Mouse (Mus musculus) inflammation-experienced regulatory T-cells, adult 6 months (primary cell): Measurements from ENCODE around the gene Cerk. TPM values are rescaled to one million over a fixed set of nuclear protein-coding genes. Genes with fewer than 3 reads are reported as not detected.
A peak's percentile ranks its signal among the peaks of the same experiment; 100 is the strongest.

Experiments
- ATAC-seq: one replicate; pipeline ENCODE4 v1.8.0; 2017
- polyA plus RNA-seq, 3 experiments: library from polyadenylated mRNA; unstranded; fragments of 100-300 nt; shearing (Covaris generic); gene quantifications; one replicate each; pipeline ENCODE4 v1.2.1; 2017

Gene Cerk
- polyA plus RNA-seq, 3 experiments from 2014 or later = 2.3 to 6.6 (median 5.9) TPM

DNA sequence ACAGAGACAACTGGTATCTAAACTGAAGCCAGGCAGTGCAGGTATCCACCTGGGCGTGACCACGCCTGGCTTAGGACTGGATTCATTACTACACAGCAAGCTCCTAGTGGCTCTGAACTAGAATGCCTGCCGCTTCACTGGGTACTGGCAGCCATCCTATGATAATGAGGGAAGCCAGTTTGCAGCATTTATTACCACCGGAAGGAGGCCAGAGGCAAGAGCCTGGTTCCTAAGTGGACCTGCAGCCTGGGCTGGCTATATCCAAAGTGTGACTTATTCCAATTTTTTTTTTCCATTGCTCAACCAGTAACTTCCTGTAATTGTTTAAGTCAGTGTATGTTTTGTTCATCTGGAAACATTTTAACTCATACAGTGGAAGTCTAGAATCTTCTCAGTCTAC, 20.4 kb upstream of the Cerk start:
- no peak for ATAC-seq

DNA sequence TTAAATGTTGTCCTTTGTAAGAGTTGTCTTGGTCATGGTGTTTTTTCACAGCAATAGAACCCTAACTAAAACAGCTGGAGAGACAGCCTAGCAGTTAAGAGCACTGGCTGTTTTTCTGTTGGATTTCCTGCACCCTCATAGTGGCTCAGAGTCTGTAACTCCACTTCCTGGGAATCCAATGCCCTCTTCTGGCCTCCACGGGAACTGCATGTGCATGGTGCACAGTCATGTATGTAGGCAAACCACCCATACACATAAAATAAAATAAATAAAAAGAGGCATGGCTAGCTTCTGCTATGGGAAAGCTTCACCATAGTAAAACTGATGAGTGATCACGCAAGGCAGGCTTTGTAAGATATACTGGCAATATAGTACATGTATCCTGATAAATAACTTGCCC, 19.4 kb upstream of the Cerk start:
- peak; percentile 53 for ATAC-seq

DNA sequence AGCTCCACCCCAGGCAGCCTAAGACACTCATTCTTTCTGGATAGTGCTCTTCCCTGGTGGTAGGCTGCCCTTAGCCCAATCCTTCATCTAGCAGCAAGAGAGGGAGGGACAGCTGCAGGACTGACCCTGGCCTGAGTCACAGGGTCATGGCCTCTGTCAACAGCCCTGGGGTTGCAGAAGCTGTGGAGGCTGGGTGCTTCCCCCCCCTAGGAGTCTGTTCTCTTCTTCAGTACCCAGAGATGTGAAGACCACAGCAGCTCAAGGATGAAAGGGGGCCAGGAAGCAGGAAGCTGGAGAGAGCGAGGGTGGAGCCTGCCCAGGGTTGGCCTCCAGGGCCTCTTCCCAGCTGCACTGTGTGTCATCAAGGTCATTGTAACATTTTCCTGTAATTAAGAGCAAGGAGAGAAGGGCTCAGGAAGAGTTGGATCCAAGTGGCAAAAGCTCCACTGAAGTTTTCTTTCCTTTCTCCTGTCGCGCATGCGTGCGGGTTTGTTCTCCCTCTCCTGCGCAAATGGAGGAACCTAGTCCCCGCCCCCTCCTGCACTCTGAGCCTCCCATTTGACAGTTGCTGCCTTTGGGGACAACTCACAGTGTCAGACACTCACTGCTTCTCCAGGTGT, 18.1 kb upstream of the Cerk start:
- peak; percentile 49 for ATAC-seq

DNA sequence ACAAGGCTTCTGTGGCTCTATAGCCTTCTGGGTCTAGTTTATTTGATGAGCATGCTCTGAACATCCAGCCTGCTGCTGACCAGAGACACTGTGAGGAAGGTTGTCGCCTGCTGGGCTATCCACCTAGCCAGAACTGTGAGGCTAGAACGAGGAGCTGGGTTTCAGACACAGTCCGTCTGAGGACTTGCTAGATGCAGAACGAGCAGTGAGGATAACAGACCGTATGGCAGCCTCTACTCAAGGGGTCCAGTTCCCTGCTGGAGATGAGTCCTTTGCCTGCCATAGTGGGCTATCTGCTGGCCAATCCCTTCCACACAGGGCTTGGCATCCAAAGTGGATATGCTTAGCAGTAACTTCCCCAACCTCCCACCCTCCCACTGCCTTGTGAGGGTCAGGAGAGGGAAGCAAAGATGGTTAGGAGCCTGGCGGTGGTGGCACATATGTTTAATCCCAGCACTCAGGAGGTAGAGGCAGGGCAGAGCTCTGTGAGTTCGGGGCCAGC, 17.4 kb upstream of the Cerk start:
- no peak for ATAC-seq

DNA sequence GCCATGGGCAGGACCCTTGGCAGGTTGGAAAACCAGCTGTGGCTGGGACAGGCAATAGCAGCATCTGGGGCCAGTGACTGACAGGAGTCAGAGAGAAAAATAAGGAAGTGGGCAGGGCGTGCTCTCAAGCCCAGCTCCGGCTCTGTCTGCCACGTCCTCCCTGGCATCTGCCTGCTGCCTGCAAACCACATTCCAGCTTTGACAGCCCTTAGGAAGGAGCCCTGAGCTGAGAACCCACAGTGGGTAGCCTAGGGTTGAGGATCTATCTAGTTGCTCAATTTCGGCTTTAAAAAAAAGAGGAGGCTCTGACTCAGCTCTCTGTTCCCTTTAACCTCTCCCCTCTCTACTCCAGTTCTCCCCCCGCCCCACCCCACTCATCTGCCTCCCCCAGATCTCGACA, 16.7 kb upstream of the Cerk start:
- ATAC-seq = no peak

DNA sequence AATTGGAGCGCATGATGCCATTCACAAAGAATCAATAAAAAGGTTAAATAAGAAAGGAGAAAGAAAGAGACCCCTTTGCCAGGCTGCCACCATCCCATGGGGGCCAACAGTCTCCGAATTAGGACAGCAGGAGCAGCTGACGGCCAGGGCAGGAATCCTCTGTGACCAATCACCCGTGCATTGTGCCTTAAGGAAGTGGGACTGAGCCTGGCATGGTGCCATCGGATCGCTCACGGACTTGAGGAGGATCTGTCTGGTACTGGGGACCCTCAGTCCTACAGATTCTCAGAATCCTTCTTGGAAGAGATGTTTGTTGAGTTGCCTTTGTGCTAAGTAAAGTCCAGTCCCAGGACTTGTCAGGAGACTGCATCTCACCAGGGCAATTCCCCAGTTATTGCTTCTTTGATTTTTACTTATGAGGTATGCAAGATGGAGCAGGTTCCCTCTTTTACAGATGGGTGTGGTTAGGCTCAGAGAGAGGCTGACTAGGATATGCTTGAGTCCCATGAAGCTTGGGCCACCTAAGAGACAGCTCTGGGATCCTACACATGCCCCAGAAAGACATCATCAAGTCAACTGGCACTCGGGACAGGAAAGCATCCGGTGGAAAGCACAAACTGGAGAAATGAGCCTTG, 15.9 kb upstream of the Cerk start:
- ATAC-seq = no peak

DNA sequence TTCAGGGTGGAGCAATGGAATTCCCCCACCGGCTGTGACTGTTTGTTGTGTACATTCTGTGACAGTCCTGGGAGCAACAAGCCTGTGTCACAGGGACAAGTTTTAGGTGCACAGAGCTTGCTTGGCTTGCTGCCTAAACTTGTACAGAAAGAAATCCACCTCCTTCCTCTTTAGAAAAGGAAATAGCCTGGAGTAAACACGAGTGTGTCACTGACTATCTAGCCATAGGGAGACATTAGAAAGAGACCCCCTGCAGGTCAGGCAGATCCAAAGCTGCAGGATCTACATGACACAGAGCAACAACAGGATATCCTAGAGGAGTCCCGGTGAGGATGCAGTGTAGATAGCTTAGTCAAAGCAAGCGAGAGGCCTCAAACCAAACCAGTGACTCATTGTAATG, 15.2 kb upstream of the Cerk start:
- no peak for ATAC-seq

DNA sequence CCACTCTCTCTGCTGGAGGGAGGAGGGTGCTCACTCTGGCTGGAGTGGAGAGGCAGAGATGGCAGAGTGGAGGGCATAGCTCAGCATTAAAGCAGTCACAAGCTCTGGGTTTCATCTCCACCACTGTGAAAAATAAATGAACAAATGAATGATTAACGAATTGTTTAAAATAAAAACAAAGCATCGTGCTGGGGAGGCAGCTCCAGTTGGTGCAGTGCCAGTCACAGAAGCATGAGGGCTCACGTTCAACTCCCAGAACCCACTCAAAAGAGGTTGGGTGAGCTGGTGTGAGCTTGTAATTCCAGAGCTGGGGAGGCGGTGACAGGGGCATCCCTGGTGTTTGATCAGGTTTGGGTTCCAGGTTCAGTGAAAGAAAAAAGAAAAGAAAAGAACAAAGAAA, 14.2 kb upstream of the Cerk start:
- no peak for ATAC-seq

DNA sequence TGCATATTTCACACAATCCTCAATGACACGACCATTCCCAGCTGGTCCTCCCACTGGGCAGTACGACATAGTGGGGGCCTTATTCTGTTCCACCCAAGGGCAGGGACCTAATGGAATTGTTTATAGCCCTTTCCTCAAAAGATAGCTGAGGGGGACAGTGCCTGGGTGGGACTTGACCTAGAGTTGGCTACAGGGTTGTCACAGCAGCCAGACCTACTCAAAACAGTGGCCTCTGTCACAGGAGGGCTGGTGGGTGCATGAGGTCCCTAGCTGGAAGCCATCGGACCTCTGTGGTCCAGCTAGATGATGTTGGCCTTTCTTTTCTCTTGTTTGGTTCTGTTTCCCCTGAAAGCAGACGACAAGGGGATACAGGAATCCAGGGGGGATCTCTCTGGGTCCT, 13.5 kb upstream of the Cerk start:
- ATAC-seq = no peak

DNA sequence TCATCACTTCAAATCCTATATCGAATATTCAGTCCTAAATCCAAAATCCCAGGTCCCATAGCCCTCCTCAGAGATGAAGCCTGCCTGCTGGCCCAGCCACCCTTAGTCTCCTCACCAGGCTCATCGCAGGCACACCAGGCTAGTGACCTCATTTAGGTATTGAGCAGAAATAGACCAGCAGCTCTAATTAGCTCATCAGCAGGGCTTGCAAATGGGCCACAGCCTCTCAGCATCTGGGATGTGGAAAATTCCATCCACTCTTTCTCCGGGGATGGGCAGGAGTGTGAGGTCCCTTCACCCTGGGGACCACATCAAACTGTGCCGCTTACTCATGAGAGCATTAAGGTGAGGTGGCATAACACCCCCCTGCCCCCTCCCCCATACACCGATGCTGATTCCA, 13.1 kb upstream of the Cerk start:
- ATAC-seq = no peak

DNA sequence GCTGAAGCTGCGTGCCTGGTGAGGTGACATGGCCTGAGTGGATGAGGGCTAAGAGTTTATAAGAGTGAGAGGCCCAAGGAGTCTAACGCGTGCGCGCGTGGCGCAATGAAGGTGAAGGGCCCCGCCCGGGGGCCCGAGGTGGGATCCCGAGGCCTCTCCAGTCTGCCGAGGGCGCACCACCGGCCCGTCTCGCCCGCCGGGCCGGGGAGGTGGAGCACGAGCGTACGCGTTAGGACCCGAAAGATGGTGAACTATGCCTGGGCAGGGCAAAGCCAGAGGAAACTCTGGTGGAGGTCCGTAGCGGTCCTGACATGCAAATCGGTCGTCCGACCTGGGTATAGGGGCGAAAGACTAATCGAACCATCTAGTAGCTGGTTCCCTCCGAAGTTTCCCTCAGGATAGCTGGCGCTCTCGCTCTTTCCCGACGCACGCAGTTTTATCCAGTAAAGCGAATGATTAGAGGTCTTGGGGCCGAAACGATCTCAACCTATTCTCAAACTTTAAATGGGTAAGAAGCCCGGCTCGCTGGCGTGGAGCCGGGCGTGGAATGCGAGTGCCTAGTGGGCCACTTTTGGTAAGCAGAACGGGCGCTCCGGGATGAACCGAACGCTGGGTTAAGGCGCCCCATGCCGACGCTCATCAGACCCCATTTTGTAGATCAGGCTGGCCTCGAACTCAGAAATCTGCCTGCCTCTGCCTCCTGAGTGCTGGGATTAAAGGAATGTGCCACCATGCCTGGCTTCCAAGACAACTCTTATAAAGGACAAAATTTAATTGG, 8.9 kb upstream of the Cerk start:
- ATAC-seq = peak; percentile 91

DNA sequence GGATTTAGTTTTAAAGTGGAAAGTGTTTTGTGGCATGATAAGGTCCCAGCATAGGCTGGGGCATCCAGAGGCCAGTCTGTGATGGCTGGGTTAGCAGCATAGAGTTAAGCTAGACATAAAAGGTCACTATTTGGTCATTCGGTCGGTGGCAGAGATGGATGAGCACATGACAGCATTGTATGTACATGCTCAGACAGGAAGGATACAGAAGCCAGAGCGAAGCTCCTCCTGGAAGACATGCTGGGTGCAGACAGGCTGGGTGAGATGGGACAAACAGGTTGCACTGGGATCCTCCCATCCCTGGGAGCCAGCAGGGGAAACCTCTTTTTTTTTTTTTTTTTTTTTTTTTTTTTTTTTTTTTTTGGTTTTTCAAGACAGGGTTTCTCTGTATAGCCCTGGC, 6.0 kb upstream of the Cerk start:
- ATAC-seq = no peak

DNA sequence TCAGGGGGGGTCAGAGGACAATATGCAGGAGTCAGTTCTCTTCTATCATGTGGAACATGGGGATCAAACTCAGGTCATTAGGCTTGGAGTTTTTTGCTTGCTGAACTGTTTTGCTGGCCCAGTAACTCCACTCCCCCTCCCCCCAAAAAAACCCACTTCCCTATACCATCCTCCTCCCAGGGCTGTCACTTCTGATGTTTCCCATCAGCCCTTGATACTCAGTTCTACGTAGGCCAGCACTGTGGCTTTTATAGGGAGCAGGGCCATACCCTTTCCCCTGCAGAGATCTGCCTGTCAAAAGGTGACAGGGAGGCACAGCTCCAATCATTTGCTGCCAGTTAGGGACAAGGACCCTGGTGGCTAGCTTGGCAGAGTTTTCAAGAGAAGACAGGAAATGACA, 5.6 kb upstream of the Cerk start:
- ATAC-seq = no peak

DNA sequence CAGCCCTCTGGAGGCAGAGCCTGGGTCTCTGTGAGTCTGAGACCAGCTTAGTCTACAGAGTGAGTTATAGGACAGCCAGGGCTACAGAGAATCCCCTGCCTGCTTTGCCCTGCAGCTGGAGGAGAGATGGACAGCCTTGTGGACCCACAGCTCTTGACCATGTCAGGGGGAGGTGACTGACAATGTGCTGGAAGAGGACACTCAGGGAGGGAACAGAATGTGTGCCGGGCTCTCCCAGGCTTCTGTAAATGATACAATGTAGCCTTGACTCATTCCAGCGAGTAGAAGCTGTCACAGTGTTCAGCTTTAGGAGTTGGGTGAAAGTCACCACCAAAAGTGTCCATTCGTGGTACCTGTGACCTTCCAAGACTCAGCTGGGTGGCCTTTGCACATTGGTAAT, 4.4 kb upstream of the Cerk start:
- ATAC-seq = no peak

DNA sequence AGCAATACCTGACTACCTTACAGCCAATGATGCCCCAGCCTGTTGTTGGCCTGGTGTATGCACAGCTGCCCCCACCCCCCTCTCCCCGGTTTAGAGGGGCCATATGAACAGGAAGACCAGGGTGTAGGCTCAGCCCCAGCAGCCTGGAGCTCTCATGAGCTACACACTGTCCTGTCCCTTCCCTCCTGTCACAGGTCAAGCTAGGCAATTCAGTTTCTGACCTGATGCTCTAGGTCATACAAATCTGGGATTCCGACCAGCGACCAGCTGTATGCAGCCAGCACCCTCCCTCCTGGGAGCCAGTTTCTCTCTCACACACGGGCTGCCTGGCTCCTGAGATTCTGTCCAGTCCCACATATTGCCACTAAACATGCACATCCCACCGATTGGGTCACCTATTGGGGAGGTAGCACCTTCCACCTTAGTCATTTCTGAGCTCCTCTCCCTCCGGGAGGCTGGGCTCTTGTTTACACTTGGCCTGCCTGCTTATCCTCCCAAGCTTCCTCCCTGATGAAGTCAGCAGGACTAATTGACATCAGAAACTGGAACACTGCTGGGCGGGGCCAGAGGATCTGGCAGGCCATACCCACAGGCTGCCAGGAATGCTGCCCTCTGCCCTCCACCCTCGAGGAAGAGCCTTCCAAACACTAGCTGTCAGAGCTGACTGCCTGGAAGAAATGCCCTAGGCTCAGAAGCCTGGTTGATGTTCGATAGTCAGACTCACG, 3.0 kb upstream of the Cerk start:
- ATAC-seq = no peak

DNA sequence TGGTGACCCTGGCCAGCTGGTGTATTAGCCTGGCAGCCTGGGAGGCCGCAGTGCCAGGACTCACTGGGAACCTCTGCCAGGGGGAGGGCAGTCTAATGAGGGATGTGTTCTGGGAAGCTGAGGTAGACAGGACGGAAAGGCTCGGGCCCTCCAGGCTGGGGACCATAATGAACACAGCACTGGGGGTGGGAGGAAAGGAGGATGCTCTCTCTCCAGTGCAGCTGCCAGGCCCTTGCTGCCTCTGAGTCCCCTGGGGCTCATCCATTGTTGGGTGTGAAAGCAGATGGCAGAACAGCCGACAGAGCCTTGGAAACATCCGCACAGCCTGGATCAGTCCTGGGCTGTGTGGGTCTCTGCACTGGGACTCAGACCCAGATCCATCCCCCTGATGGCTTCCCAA, 2.2 kb upstream of the Cerk start:
- no peak for ATAC-seq

DNA sequence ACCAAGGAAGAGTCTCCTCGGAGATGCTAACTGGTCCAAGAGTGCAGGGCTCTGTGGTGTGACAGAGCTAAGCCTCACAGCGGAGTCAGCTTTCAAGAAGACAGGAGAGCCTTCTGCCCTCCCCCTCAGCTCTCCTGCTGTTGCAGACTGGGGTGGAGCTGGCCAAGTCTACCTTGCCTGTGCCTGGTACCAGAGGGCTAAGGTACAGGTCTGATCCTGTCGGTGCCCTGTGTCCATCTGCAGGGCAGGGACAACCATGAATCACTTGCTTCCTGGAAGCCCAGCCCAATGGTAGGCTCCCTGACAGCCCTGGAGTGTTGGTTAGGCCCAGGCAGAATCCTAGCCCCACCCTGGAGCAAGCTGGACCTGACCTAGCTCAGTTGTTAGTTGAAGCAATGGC, 745 bp upstream of the Cerk start:
- ATAC-seq = no peak

DNA sequence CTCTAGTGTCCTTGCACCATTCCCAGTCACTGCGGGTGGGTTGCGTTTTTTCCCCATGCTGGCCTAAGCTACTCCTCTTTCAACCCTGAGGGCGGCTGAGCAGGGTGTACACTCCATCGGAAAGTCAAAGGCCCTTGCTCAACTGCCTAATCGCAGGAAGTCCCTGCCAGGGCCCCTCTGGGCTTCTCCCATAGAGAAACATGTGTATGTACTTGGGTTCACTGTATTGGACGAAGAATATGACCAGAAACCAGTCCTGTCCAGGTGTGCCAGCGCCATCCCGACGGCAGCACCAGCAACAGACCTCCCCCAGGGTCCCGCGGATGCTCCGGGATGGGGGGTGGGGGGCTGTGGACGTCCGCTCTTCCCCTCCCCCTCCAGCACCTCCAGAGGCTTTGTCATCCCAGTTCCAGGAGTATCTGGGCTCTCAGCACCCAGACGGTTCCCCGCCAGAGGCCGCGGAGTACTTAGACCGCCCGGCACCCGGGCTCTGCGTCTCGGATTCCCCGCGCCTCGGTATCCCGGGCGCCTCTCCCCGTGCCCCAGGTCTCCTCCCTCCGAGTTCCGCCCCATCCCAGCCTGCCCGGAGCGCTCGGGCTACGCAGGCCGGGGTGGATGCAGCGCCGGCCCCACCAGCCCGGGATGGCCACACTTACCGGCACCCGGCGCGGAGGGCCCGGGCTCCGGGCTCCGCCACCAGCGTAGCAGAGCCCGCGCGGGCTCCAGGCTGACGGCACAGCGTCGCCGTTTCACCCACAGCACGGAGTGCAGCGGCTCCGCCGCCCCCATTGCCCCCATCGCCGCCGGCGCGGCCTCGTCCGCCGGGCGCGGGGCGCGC, 871 bp downstream of the Cerk start:
- peak; percentile 24 for ATAC-seq

DNA sequence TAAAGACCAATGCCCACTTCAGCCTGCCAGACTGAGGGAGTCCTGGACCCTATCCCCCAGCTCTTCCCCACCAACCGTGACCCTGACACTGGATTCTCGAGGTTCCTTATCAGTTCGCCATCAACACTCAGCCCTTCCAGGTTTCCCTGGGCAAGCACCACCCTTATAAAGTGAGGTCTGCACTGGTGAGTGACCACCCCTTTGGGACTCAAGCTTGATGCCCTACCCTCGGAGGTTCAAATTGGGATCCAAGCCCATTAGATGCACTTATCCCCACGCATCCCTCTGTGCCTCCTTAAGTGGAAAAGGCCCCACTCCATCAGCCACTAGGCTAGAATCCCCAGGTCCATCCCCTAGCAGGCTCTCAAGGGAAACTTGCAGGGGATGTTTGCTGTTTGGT, 1.9 kb downstream of the Cerk start:
- no peak for ATAC-seq

DNA sequence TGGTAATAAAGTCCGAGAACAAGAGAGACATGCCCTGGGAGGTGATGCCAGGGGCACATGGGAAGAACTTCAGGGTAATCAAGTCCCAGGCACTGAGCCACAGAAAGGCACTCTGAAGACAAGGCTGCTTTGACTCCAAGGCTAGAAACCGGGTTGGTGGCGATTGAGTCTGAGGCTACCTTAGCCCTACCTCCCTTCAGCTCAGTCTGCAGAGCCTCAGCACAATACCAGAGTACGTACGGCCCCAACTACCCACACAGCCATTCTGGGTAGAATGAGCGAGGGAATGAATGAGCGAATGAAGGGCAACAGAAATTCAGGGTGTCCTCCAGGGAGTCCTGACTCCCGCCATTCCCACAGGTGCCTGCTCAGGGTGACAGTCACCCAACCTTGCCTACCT, 2.5 kb downstream of the Cerk start:
- ATAC-seq = no peak

DNA sequence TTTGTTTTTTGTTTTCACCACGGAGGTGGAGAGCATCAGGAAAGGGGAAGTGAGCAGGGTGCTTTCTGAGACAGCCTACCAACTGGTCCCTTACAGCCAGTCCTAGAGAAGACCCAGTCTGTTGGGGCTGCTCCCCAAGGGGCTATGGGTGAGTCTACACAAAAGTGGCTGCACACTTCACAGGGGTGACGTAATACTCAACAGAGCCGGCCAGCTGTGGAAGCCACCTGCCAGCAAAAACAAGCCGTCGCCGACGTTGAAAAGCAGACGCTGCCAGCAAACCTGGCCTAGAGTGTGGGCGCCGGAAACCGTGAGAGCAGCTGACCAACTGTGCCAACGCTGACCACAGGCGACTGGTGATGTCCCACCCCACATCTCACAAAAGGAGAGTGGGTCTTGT, 3.3 kb downstream of the Cerk start:
- ATAC-seq = peak; percentile 21

DNA sequence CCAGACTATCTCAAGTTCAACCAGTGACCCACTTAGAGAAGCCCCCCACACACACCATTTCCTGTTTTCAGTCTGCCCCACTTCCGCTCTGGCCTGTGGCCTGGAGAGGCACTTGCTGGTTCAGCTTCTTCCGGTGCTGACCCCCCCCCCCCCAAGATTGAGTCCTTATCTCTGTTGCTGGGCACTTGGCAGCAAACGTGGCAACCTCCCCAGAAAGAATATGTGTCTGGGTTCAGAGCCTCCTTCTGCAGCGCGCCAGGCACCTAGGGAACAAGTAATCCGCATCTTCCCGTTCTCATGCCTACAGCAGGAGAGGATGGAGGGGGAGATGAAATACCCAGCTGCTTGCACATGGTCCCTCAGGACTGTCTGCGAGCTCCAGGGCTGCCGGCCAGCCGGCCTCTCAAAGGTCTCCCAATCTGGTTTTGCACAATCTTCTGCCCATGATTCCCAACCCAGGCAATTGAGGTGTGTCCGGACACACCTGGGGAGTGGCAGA, 4.0 kb downstream of the Cerk start:
- ATAC-seq = peak; percentile 20
